Mouse (Mus musculus): ENCODE data around the gene Npas1. TPM values are rescaled to one million over a fixed set of nuclear protein-coding genes. Genes with fewer than 3 reads are reported as not detected.

Gene Npas1
- total RNA-seq, 2 experiments from 2014 or later: 20.8 to 23.8 TPM

GRCm38 (mm10) chr7:16472116-16472709 lies 5.3 kb downstream of the Npas1 start:
- DNase-seq (ENCODE audit: low spot score in 2 of 2): no peak

- DNase-seq (ENCODE audit: low spot score in 2 of 2): no peak
These were observed 6.0 kb downstream of the Npas1 start for GRCm38 (mm10) chr7:16471549-16471948.

- no peak for DNase-seq (ENCODE audit: low spot score in 2 of 2)
These were observed 9.4 kb downstream of the Npas1 start for GRCm38 (mm10) chr7:16468115-16468514.

GRCm38 (mm10) chr7:16466565-16466964 lies 11.0 kb downstream of the Npas1 start:
- no peak for DNase-seq (ENCODE audit: low spot score in 2 of 2)

GRCm38 (mm10) chr7:16465568-16465967 lies 12.0 kb downstream of the Npas1 start:
- DNase-seq (ENCODE audit: low spot score in 2 of 2): no peak

- peak; percentile 77 to 79 for DNase-seq (ENCODE audit: low spot score in 2 of 2)
These were observed 12.4 kb downstream of the Npas1 start for GRCm38 (mm10) chr7:16465160-16465559.

- DNase-seq (ENCODE audit: low spot score in 2 of 2): peak; percentile 91
These were observed 14.3 kb downstream of the Npas1 start for GRCm38 (mm10) chr7:16463214-16463613.

- DNase-seq (ENCODE audit: low spot score in 2 of 2): no peak
These were observed 15.8 kb downstream of the Npas1 start for GRCm38 (mm10) chr7:16461705-16462104.

- no peak for DNase-seq (ENCODE audit: low spot score in 2 of 2)
These were observed 16.4 kb downstream of the Npas1 start for GRCm38 (mm10) chr7:16461151-16461550.

GRCm38 (mm10) chr7:16460566-16460965 lies 17.0 kb downstream of the Npas1 start:
- no peak for DNase-seq (ENCODE audit: low spot score in 2 of 2)

GRCm38 (mm10) chr7:16456289-16456688 lies 21.2 kb downstream of the Npas1 start:
- DNase-seq (ENCODE audit: low spot score in 2 of 2): no peak

- DNase-seq (ENCODE audit: low spot score in 2 of 2): no peak
These were observed 22.5 kb downstream of the Npas1 start for GRCm38 (mm10) chr7:16455016-16455415.

GRCm38 (mm10) chr7:16453118-16453711 lies 24.3 kb downstream of the Npas1 start:
- peak; percentile 42 to 64 for DNase-seq (ENCODE audit: low spot score in 2 of 2)

- peak; percentile 85 to 90 for DNase-seq (ENCODE audit: low spot score in 2 of 2)
These were observed 24.9 kb downstream of the Npas1 start, which contains the start of gene Tmem160 for GRCm38 (mm10) chr7:16452587-16453073. Tmem160 (plus strand) TSS chr7:16452779.

- no peak for DNase-seq (ENCODE audit: low spot score in 2 of 2)
These were observed 25.9 kb downstream of the Npas1 start for GRCm38 (mm10) chr7:16451656-16452055.

GRCm38 (mm10) chr7:16441241-16441640 lies 36.3 kb downstream of the Npas1 start:
- no peak for DNase-seq (ENCODE audit: low spot score in 2 of 2)

GRCm38 (mm10) chr7:16435088-16435487 lies 42.4 kb downstream of the Npas1 start:
- no peak for DNase-seq (ENCODE audit: low spot score in 2 of 2)

- no peak for DNase-seq (ENCODE audit: low spot score in 2 of 2)
These were observed 44.1 kb downstream of the Npas1 start for GRCm38 (mm10) chr7:16433352-16433971.

GRCm38 (mm10) chr7:16426129-16426729 lies 51.3 kb downstream of the Npas1 start:
- peak; percentile 71 to 79 for DNase-seq (ENCODE audit: low spot score in 2 of 2)

GRCm38 (mm10) chr7:16425721-16426120 lies 51.8 kb downstream of the Npas1 start:
- DNase-seq (ENCODE audit: low spot score in 2 of 2): no peak

- DNase-seq (ENCODE audit: low spot score in 2 of 2): no peak
These were observed 53.8 kb downstream of the Npas1 start for GRCm38 (mm10) chr7:16423731-16424130.

All from layer of hippocampus, postnatal 10 days (tissue).